Mouse (Mus musculus) urinary bladder, postnatal 14 days (tissue): ENCODE measurements at regions not wholly inside any gene's neighbourhood (a gene's known extent, or its start where the extent isn't known, plus 50 kb on each side); places are given as distances from the start of the nearest gene placed in this dataset.

Source experiments
- DNase-seq: peaks from one replicate; pipeline ENCODE4 v3.0.0; 2021; ENCODE audit warnings: low spot score

DNA sequence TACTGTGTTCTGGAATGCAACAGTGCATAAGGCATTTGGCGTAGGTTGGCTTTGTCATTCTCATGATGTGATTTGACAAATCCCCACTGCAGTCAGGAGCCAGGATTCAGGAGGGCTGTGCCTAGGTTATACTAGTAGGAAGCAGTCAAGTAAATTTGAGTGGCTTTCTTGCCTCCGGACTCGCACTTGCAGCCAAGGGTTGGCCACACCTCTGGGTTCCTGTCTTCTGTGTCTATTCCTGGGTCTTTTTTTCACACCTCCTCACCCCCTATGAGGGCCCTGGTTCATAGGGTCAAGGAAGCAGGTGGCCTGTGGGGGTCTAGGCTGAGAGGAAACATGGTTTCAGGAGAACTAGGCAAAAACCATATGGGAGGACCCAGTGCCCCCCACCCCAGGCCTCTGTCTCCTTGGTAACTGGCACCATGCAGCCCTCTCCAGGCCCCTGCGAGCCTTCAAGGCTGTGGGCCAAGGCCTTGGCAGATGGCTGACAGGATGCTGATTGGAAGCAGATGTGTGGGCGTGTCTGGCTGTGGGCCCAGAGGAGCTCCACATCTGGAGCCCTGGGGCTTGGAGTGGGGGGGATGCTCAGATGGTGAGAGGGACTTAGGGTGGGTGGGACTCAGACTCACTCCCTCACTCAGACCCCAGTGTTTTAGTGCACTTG, 195.7 kb downstream of the Rgs3 start:
- peak; percentile 46 for DNase-seq

DNA sequence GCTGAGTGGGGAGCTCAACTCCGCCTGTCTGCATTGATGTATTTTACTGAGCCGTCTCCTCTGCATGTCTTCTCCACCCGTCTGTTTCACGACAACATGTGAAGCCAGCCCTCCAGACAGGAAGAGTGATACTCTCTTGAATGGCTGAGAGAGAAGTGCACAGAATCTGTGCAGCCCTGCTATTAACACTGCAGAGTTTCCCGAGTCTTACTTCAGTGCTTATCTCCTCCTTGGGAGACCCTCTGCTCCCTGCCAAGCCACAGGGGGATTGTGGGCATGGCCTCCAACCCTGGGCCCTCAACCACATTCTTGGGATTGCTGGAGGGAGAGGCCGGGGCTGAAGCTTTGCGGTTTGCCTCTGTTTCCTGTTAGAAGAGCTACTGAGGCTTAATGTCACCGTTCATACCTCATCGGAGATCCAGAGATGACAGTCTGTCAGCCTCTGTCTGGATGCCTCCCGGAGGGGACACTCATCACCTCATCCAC, 197.1 kb downstream of the Rgs3 start:
- DNase-seq = no peak

- no peak for DNase-seq
These were observed 201.3 kb downstream of the Rgs3 start for GRCm38 (mm10) chr4:62760748-62761604.

DNA sequence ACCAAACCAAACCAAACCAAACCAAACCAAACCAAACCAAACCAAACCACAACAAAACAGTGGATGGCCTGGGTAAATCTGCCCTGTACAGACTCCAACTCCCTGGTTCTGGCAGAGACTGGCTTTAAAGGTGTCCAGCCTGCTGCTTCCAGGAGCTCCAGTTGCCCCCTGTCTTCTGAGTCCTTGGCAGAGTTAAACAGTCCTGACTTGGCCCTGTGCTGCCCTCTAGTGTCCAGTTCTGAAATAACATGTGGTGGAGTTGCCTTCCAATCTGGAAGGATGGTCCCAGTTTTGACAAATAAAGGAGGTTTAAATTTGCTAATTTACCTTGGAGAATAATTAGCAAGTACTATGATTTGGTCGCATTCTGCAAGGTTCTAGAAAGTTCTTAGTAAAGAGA, 202.0 kb downstream of the Rgs3 start:
- peak; percentile 87 for DNase-seq

DNA sequence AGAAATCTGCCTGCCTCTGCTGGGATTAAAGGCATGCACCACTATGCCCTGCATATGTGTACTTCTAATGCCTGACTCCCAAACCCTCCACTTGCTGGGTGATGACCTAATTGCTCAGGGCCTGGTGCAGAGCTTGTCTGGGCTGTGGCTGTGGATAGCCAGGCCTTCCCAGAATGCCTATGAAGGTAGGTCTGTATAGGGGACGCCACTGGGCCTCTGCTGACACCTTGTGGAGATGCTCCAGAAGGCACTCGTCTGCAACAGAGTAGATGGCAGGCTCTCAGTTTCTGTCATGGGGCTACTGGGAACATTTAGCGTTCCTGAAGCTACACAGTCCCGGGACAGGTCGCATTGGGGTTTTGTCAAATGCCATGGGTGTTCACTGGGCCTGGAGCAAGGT, 201.4 kb upstream of the Zfp618 start:
- DNase-seq = peak; percentile 86

DNA sequence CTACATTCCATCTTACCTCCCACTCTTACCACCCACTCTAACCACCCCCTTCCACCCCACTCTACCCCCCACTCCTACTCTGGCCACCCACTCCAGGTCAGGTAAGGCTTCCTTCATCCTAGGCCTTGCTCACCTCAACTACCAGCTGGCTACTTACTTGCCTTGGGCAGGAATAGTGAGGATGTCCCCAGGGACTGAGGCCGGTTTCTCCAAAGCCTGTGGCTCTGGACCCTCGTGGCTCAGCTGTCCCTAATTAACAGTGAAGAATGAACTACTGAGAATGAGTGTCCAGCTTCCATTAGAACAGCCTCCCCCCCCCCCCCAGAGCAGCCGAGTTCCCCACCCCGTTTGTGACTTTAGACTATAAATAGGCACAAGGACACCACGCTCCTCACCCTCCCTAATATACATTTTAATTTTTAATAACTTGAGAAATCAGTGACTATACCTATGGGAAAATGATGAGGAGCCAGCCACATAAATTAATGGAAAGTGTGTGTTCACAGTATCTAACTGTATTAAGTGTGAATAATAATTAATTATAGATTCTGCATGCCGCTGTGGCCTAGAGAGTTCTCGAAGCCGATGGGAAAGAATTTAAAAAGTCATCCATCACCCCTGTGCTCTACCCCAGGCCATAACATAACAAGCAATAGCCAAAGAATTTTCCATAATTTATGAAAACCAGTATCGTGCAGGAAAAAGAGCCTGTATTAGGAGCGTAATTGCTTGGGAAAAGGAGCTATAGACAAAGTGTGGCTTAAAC, 195.7 kb upstream of the Zfp618 start:
- no peak for DNase-seq

GRCm38 (mm10) chr4:62775005-62775609, 190.3 kb upstream of the Zfp618 start:
- no peak for DNase-seq

DNA sequence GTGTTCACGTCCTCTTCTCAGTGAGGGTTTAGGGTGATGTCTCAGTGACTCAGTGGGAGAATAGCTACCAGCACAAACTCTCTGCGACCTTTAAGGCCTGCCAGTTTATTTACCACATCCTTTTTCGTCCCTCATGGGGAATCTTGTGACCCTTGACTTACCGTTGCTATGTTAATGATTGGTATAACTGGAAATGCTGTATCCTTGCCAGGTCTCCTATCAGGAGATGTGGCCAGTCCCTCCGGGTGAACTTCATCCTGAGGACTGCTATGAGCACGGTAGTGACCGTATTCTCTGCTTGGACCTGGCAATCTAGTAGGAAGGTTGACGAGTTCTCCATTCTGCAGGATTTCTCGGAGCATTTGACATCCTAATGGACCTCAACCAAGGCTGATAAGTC, 188.5 kb upstream of the Zfp618 start:
- no peak for DNase-seq

DNA sequence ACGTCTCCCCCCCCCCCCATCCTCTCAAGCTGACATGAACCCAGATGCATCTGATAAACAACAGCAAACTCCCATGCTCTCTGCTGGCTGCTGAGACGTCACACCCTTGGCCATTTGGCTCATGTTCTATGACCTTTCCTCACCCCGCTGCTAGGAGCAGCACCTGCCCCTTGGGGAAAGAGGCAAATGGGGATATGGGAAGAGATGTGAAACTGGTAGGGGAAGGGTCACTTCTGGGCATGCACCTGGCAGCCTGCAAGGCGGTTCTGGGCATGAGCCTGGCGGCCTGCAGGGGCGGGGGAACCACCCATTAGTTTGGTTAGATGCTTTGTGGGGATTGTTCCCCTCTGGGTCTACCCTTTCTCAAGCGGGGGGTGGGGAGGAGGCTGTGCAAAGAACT, 187.9 kb upstream of the Zfp618 start:
- DNase-seq = no peak

DNA sequence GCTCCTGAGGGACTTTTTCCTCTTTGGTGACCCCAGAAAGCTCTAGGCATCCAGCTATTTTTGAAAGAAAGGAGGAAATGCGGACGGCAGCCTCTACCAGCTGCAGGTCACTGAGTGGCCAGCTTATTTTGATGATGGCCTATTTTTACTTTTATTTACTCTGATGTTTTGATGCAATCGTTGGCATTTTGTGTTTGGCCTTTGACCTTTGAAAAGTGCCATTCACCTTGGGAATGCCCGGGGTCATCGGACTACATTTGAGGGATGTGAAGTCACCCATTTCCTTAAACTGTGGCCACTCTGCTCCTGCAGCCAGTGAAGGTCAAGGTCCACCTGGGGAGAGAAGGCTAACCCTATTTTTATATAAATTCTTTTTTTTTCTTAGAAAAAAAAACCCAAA, 186.8 kb upstream of the Zfp618 start:
- DNase-seq = no peak

- DNase-seq = peak; percentile 91
These were observed 185.0 kb upstream of the Zfp618 start for GRCm38 (mm10) chr4:62780409-62780808.

DNA sequence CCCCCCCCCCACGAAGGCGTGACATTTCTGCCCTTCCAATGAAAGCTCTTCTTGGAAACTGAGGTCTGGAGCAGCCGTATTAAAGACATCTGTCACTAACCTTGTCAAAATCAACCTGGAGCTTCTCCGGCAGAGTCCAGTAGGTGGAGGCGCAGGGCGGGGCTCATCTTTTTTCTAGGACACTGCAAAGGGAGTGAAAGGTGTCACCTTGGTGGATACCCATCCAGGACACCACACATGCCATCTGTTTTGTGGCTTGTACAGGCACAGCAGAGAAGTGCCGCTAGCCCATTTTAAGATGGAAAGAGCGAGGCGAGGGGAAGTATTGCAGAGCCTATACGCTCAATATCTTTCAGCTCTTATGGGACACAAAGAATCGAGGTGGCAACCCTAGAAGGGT, 184.5 kb upstream of the Zfp618 start:
- DNase-seq = no peak

GRCm38 (mm10) chr4:62781309-62781800, 184.0 kb upstream of the Zfp618 start:
- DNase-seq = no peak

DNA sequence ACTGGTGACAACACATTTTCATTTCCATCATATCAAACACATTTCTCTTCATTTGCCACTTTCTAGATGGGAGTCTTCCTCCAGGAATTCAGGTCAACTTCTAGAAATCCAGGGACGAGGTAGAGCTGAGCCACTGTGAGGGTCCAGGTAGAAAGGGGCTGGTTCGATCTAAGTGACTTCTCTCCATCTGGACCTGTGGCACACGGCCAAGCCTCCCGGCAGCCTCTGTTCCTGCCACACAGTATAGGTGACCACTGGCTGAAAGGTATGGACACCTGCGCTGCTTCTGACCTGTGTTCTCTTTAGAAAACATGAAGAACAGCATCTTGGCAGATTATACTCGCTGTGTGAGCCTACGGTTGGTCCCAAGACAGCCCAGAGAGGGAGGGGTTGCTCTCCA, 179.7 kb upstream of the Zfp618 start:
- no peak for DNase-seq

GRCm38 (mm10) chr4:62789696-62790095, 175.7 kb upstream of the Zfp618 start:
- DNase-seq = peak; percentile 32

- no peak for DNase-seq
These were observed 171.8 kb upstream of the Zfp618 start for GRCm38 (mm10) chr4:62793582-62793981.

DNA sequence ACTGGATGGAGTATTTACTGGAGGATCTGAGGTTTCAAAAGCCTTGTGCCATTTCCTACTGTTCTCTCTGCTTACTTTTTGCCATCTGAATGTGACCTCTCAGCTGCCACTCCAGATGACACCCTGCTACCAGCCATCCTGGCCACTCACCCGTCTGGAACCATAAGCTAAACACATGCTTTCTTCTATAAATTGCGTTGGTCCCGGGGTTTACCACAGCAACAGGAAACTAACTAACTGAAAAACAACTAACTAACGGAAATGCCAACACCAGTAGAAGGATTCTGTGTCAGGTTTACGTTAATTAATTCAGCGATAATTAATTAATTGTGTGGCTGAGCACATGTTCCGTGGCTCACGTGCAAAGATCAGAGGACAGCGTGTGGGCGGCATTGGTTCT, 169.8 kb upstream of the Zfp618 start:
- DNase-seq = no peak

DNA sequence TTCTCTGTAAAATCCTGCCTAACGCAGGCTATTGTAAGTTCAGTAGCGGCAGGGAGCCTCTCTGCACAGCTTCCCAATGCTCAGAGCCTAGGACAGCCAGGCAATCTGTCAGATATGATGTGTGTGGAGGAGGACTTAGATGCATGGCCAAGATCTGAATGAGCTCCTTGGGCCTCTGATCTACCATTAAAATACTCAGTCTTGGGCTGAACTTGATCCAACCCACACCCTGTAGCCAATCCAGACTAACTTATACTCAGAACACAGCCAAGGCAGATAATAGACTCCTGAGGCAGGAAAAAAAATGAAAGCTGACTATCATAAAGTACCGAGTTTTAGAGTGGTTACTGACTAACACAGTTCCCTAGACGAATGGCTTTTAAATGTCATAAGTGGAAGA, 165.4 kb upstream of the Zfp618 start:
- no peak for DNase-seq

GRCm38 (mm10) chr4:62805841-62806240, 159.5 kb upstream of the Zfp618 start:
- DNase-seq = peak; percentile 10

GRCm38 (mm10) chr4:62806786-62807185, 158.6 kb upstream of the Zfp618 start:
- no peak for DNase-seq

- DNase-seq = no peak
These were observed 157.3 kb upstream of the Zfp618 start for GRCm38 (mm10) chr4:62807926-62808552.

GRCm38 (mm10) chr4:62808553-62808950, 156.8 kb upstream of the Zfp618 start:
- no peak for DNase-seq
